Mouse (Mus musculus) 416B (cell line): ENCODE results near the gene Idnk.
A peak's percentile ranks its signal among the peaks of the same experiment; 100 is the strongest.
"Not testable (repeated sequence)": the region's sequence is repeated elsewhere in the genome, so short reads cannot be mapped to it uniquely, and the experiment has no call there.

ENCODE experiments used
- DNase-seq: peaks from one replicate; pipeline ENCODE4 v3.0.0; 2011; ENCODE audit warnings: low read depth

Gene Idnk

GRCm38 (mm10) chr13:58157447-58158098 lies at the start of gene Idnk:
Gene Idnk, plus strand, starts transcription at chr13:58157649.
- DNase-seq: peak; percentile 84

GRCm38 (mm10) chr13:58111306-58111705 lies 46.1 kb upstream of the Idnk start:
- no peak for DNase-seq

DNA sequence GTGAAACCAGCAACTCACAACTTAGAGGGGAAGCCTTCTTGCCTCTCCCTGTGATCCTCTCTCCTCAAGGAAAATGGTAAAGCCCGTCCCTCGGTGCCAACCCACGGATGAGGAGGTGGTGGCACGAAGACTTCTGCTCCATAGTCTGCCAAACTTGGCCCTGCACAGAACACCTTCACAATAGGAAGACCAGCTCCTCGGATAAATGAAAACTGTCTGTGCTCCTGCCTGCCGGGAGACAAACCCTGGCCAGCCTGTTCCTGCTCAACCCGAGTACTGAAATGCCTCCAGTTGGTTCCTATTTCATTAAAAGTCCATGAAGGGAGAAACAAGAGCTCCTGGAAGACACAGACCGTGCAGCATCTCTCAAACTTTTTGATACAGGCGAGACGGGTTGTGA lies 45.3 kb upstream of the Idnk start:
- DNase-seq: no peak

DNA sequence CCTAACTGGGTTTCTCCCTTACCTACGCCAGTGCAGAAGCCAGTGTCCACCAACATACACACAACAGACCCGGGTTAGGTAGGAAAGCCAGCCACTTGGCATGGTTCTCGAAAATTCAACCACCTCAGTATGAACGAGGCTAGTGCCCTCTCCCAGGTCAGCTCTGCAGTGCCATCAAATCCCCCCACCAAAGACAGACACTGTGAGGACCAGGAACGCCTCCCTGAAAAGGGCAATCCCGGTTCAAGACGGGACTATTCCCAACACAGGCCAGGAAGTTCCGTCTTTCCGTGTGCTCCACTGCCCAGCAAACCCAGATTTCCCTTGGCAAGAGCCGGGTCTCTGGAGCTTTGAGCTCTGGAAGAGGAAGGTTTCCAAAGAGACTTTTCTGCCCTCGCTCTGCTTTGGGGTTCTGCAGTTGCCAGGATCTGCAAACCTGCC lies 44.8 kb upstream of the Idnk start:
- DNase-seq: no peak

GRCm38 (mm10) chr13:58113061-58113900 lies 44.2 kb upstream of the Idnk start, which contains the start of gene Klhl3:
Gene Klhl3, minus strand, starts transcription at chr13:58113592.
- DNase-seq: no peak

DNA sequence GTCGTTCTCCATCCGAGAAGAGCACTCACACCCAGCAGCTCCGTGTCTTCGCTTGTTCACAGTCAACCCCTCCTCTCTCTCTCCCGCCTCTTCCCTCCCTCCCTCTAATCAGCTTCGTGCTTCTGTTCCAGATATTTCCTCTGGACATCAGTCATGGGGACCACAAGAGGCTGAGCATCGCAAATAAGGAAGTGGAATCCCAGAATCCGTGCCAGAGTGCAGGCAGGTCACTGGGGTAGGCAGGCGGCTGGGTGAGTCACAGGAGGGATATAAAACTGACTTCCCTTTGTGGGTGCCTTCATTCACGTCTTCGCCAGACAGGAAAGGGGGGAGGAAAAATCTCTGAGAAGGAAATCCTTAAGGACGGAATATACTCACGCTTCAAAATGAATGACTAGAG lies 42.2 kb upstream of the Idnk start:
- peak; percentile 88 for DNase-seq

- DNase-seq: no peak
Measured at GRCm38 (mm10) chr13:58116801-58117200, 40.6 kb upstream of the Idnk start.

DNA sequence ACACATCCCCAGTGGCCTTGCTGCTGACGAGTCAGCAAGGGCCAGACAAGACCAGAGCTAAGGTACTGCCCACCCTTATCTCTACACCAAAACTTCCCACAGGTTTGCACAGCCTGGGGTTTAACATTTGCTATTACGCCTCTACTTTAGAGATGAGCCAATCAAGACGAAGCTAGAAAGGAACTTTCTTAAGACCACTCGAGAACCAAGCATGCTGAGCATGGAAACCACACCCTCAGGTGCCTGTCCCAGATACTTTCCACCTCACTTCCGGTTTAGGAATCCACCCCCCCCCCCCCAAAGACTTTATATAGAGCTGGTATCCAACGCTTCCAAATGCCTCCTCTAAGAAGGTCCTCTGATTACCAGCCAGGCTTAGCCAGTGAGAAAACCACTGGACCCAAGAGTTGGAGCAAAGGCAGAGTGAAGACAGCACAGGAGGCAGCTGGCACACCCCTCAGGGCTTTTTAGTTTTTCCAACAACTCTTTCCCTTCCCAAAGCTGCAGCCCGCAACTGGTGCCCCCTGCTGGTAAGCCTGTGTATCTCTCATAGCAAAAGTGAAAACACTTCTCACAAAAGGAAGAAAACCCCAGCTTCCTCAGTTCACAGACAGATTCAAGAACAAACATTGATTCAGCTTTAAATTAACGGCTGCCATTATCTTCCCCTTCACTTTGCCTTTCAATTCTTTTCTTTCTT lies 40.0 kb upstream of the Idnk start:
- peak; percentile 63 for DNase-seq

DNA sequence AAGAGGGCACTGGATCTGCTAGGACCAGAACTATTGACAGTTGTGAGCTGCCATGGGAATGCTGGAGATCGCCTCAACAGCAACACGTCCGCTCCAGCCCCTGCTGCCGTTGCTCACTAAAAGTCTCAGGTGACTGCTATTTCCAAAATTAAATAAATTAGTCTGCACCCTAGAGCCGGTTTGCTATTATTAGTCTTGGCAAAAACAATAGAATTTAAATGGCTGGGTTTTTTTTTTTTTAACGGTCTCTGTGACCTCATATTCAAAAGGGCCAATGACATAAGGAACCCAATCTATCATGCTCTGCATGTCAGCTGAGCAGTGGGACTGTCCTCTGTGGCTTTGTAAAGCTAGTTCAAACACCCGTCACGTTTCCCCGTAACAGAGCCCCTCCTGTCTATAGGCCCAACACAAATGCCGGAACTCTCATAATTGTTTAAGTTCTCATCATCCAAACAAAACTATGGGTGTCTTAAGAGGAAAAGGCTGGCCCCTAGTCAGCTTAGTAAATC lies 34.6 kb upstream of the Idnk start:
- no peak for DNase-seq

GRCm38 (mm10) chr13:58123381-58123780 lies 34.1 kb upstream of the Idnk start:
- no peak for DNase-seq

- DNase-seq: no peak
Measured at GRCm38 (mm10) chr13:58124278-58124677, 33.2 kb upstream of the Idnk start.

DNA sequence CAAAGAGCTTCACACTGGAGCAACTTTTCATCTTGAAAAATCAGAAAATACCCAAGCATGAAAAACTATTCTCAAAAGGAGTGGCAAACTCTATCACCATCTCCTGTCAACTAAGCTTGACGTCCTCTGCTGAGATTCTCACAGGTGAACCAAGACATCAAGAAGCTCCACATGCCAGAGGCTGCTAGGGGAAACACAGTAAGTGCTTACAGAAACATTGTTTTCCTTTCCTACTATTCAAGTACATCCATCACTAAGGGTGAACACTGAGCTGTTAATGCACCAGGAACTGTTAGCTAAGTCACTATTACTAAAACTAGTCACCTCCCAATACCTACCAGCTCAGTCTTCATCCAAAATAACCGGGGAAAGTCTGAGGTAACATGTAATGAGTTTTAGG lies 32.5 kb upstream of the Idnk start:
- DNase-seq: no peak

DNA sequence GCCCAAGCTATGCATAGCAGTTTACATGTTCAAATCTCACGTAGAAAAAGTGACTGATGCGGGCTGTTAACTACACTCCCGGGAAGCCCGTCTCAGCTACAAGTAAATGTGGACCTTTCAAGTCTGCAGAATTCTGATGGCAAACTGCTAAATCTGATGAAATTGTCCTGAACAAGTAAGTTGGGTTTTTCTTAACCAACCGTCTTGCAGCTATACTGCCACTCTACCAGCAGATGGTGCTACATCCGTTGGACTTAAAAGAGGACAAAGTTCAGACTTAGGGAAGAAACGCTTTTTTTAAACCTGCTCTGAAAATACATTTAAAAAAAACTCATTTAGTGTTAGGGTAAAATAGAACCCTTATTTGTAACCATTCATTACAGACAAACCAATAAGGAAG lies 31.3 kb upstream of the Idnk start:
- peak; percentile 91 for DNase-seq

GRCm38 (mm10) chr13:58126862-58127765 lies 30.3 kb upstream of the Idnk start:
- DNase-seq: peak; percentile 26

- peak; percentile 48 for DNase-seq
Measured at GRCm38 (mm10) chr13:58127766-58128361, 29.6 kb upstream of the Idnk start.

- peak; percentile 86 for DNase-seq
Measured at GRCm38 (mm10) chr13:58128396-58128767, 29.1 kb upstream of the Idnk start, which contains the start of gene Hnrnpa0. Gene Hnrnpa0, minus strand, starts transcription at chr13:58128556.

DNA sequence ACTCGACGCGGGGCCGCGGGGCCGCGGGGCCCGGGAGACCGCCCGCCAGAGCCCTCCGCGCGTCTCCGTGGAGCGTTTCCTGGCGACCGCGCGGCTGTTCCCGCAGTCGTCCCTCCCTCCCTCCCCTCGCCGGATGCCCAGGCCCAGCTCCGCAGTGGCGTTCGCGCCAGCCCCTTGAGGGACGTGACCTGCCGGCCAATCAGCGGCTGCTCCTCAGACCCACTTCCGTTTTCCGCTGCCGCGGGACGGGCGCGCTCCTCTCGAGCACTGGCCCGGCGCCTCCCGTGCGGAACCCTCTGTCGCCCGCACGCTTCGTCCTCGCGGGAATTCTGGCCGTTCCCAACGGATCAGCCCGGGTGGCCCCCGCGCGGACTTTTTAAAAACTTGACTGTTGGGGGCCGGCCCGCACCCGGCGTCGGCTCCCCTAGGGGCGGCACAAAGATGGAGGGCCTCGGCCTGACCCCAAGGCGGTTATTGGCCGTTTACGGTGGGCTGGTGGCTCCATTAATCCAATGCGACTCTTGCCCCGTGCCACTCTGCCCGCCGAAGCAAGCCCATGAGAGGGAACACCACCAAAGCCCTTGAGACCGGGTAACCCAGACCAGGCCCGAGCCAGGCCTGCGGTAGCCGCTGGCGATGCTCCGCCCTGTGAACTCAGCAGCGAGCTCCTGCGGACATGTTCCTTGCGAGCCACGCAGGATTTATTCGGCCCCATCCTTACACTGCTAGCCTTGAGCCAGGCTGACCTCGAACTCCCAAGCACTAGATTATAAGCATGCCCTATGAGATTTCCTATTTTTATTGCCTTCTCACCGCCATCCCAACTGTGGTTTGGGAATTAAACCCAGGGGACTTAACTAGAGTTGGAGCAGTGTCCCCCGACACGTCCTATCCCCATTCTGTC lies 28.4 kb upstream of the Idnk start:
- DNase-seq: peak; percentile 94

GRCm38 (mm10) chr13:58129687-58130246 lies 27.7 kb upstream of the Idnk start:
- peak; percentile 61 for DNase-seq

- DNase-seq: no peak
Measured at GRCm38 (mm10) chr13:58131692-58132091, 25.8 kb upstream of the Idnk start.

GRCm38 (mm10) chr13:58146603-58147002 lies 10.8 kb upstream of the Idnk start:
- not testable (repeated sequence) for DNase-seq
